Mouse (Mus musculus) midbrain, embryonic 13.5 days (tissue): Measurements from ENCODE around the gene 4933415A04Rik. TPM values are rescaled to one million over a fixed set of nuclear protein-coding genes. Genes with fewer than 3 reads are reported as not detected.
A peak's percentile ranks its signal among the peaks of the same experiment; 100 is the strongest.

Experiments used
- ATAC-seq: fragments of 200-750 bp; cut with Nextera tagmentation; 2 replicates; pipeline ENCODE4 v1.8.0; 2017; ENCODE audit warnings: mild to moderate bottlenecking, moderate TSS enrichment, moderate library complexity
- H3K27ac ChIP-seq: fragments of 300-500 bp; sonication (generic); 2 replicates; pipeline ENCODE4 v1.5.1; 2015; ENCODE audit warnings: inconsistent platforms, mild to moderate bottlenecking, moderate library complexity
- H3K27me3 ChIP-seq: fragments of 300-500 bp; sonication (generic); 2 replicates; pipeline ENCODE4 v1.6.1; 2015; ENCODE audit warnings: mild to moderate bottlenecking, inconsistent platforms
- H3K36me3 ChIP-seq: fragments of 300-500 bp; sonication (generic); 2 replicates; pipeline ENCODE4 v1.6.1; 2015; ENCODE audit warnings: mild to moderate bottlenecking, inconsistent platforms
- H3K4me1 ChIP-seq: fragments of 300-500 bp; sonication (generic); replicated peaks from 2 replicates; pipeline ENCODE4 v1.6.1; 2015; ENCODE audit warnings: inconsistent platforms
- H3K4me2 ChIP-seq: fragments of 300-500 bp; sonication (generic); replicated peaks from 2 replicates; pipeline ENCODE4 v1.6.1; 2015; ENCODE audit warnings: moderate library complexity, mild to moderate bottlenecking, inconsistent platforms
- H3K4me3 ChIP-seq: fragments of 300-500 bp; sonication (generic); replicated peaks from 2 replicates; pipeline ENCODE4 v1.5.1; 2015; ENCODE audit warnings: mild to moderate bottlenecking, inconsistent platforms
- H3K9ac ChIP-seq: fragments of 300-500 bp; sonication (generic); replicated peaks from 2 replicates; pipeline ENCODE4 v1.6.1; 2015; ENCODE audit warnings: mild to moderate bottlenecking, inconsistent platforms
- H3K9me3 ChIP-seq: fragments of 300-500 bp; sonication (generic); 2 replicates; pipeline ENCODE4 v1.6.1; 2016; ENCODE audit warnings: mild to moderate bottlenecking, inconsistent platforms
- WGBS: fragments of 180-500 bp; shearing (Covaris S2); methylation state at CpG from one replicate; pipeline ENCODE4 v1.1.7; 2015; 5-methylcytosine and 5-hydroxymethylcytosine counted together
- polyA plus RNA-seq: library from polyadenylated mRNA; unstranded; fragments of >200 nt; fragmentation: Nextera tagmentation; extraction: Ambion mirVana; gene quantifications from 2 replicates; pipeline ENCODE4 v1.2.1, GENCODE M21; 2015

4933415A04Rik gene
- polyA plus RNA-seq, 1 experiment from 2014 or later = 7.2 TPM

DNA sequence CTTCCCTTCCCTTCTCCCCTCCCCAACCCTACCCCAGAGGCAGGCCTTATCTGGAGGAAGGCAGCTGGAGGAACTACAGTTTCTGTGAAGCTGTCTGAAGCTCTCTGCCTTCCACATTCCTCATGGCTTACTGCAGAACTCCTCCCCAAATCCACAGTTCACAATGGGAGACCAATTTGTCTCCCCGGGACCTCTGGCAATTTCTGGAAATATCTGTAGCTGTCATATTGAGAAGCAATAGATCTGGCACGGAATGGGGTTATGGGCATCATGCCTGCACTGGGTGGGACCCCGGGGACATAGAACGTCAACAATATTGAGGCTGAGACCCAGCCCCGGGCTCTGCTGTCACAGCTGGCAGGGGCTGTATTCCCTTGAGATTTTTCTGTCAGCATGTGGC, 31.1 kb downstream of the 4933415A04Rik start:
- Histone ChIP-seq H3K27ac (peak overlapping the region; percentile 51), H3K27me3 (no peaks in the 10 kb centered on the region), H3K9me3 (no peaks in the 10 kb centered on the region), H3K4me2 (no peak overlapping the region), H3K36me3 (no peaks in the 10 kb centered on the region), H3K9ac (no peak overlapping the region), H3K4me1 (peaks cover 17% of the 10 kb centered on the region), H3K4me3 (no peak overlapping the region)
- ATAC-seq = peak; percentile 37; the same call in 1 of the 2 replicates
- 44% methylated on average over 5 of the region's 5 CpGs for WGBS

DNA sequence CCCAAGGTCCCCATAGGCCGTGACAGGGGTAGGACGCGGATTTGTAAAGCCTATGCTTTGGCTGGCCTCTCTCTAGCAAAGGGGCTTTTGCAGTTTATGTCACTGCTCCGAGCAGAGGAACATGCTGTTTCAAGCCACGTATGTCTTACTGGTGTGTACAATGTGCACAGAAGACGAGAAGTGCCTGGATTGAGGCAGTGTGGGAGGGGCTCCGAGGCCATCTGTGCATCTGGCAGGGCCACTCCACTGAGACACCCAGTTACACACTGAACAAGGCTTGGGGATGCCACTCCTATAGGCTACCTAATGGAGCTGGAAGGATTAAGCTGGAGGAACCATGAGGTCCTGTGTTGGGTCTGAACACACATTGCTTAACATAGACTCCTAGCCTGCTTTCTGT, 31.6 kb downstream of the 4933415A04Rik start:
- H3K36me3 ChIP-seq = no peaks in the 10 kb centered on the region
- H3K9ac ChIP-seq = no peak overlapping the region
- no peak overlapping the region for H3K4me2 ChIP-seq
- H3K27ac ChIP-seq = peak overlapping the region; percentile 51; the same call in 1 of the 2 replicates
- H3K4me1 ChIP-seq = peaks cover 16% of the 10 kb centered on the region
- ATAC-seq = peak; percentile 52; the same call in 1 of the 2 replicates
- H3K9me3 ChIP-seq = no peaks in the 10 kb centered on the region
- no peaks in the 10 kb centered on the region for H3K27me3 ChIP-seq
- H3K4me3 ChIP-seq = no peak overlapping the region
- WGBS = 47% methylated on average over 7 of the region's 7 CpGs

DNA sequence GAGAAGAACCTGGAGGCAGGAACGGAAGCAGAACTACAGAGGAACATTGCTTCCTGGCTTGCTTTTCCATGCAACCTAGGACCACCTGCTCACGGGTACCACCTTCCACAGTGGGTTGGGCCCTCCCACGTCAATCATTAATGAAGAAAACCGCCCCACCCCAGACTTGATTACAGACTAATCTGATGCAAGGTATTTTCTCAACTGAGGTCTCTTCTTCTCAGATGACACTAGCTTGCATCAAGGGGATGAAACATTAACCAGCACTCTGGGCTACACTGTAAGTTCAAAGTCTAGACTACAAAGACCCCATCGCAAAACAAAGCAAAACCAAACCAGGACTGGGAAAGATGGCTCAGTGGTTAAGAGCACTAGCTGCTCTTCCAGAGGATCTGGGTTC, 34.9 kb downstream of the 4933415A04Rik start:
- WGBS = 89% methylated on average over 5 of the region's 5 CpGs
- no peaks in the 10 kb centered on the region for H3K27me3 ChIP-seq
- H3K9ac ChIP-seq = no peak overlapping the region
- no peak overlapping the region for H3K4me3 ChIP-seq
- no peaks in the 10 kb centered on the region for H3K36me3 ChIP-seq
- no peak overlapping the region for H3K27ac ChIP-seq
- ATAC-seq = no peak
- H3K4me1 ChIP-seq = peaks cover 26% of the 10 kb centered on the region
- no peaks in the 10 kb centered on the region for H3K9me3 ChIP-seq
- H3K4me2 ChIP-seq = no peak overlapping the region

DNA sequence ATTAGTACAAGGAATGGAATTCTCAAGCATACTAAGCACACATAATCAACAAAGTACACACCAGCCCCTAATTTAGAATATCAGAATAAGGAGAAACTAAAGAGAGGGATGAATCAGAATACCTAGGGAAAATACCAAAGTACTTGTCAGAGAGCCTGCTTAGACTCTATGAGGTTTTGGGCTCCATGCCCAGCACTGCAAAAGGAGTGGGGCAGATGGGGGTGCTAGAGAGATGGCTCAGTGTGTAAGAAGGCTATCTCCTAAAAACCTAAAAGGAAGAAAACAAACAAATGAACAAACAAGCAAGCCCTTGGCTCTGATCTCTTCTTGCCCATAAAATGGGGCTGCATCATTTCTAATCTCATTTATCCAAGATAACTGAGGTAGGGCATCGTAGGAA, 37.5 kb downstream of the 4933415A04Rik start:
- H3K36me3 ChIP-seq = no peaks in the 10 kb centered on the region

DNA sequence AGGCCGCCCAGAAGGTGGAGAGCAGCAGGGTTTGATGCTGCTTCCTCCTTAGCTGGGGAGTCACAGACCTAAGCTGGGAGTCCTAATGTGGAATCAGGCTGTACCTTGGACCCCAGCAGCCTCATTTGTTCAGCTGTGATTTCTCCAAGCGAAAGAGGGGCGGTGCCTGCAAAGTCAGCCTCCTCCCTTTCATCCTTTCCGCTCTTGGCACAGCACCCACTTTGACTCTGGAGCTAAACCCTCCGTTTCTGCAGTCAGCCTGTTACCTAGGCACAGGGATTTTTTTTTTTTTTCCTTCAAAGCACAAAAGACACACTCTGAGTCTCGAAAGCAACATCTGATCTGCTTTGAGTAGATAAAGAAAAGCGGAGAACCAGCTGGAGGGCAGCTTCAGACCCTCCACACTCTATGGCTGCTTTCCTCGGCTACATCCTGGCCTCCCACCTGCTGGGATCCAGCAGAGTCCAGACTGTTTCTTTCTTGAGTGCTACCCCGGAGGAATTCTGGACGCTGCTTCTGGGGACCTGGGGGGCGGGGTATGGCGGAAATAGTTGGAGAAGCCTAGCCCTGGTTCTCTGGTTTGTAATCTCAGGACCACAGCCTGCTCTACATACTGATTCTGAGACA, 39.6 kb downstream of the 4933415A04Rik start:
- Histone ChIP-seq H3K27me3 (no peaks in the 10 kb centered on the region), H3K4me3 (peak overlapping the region; percentile 13), H3K9ac (peak overlapping the region; percentile 46; the same call in 1 of the 2 replicates), H3K4me2 (peak overlapping the region; percentile 45), H3K9me3 (no peaks in the 10 kb centered on the region), H3K27ac (peak overlapping the region; percentile 68), H3K36me3 (no peaks in the 10 kb centered on the region), H3K4me1 (peaks cover 18% of the 10 kb centered on the region)
- WGBS = 7% methylated on average over 12 of the region's 12 CpGs
- peak; percentile 84 for ATAC-seq

More for the DNA sequence above, 37.5 kb downstream of the 4933415A04Rik start:
- H3K9me3 ChIP-seq = no peaks in the 10 kb centered on the region
- no peak for ATAC-seq
- 100% methylated on average over 1 of the region's 1 CpGs for WGBS
- no peaks in the 10 kb centered on the region for H3K27me3 ChIP-seq
- no peak overlapping the region for H3K4me2 ChIP-seq
- no peak overlapping the region for H3K4me3 ChIP-seq
- no peak overlapping the region for H3K9ac ChIP-seq
- no peak overlapping the region for H3K27ac ChIP-seq
- peaks cover 18% of the 10 kb centered on the region for H3K4me1 ChIP-seq

DNA sequence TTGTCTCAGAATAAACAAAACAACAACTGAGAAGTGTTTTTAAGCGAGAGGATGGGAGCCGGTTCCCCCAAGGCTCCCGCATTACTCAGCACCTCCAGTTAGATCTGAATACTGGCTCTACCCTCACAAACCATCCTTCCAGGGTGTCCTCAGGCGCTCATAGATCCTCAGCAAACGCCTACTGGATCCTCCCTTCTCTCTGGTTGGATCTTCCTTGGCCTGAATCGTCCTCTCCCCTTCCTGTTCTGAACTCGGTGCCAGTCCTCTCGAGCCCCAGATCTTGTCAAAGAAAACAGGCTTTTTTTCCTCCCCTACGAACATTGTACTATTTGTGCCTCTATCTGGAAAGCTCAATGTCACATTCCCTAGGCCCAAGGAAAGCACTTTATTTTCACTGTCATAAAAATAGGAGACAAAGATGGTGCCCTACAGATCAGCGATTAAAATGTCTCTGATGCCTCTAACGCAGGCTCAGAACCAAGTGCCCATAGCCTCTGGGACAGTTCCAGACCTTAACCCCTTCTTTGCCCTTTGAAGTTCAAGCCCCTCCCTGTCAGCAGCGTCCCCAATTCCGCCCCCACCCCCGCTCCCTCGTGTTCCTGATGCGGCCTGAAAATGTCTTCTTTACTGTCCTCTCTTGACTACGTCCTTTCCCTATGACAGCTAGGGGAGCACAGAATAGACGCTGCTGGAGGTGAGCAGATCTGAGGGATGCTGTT, 40.2 kb downstream of the 4933415A04Rik start:
- Histone ChIP-seq H3K4me1 (peaks cover 18% of the 10 kb centered on the region), H3K27me3 (no peaks in the 10 kb centered on the region), H3K27ac (peak overlapping the region; percentile 68; the same call in 1 of the 2 replicates), H3K36me3 (no peaks in the 10 kb centered on the region), H3K4me3 (peak overlapping the region; percentile 13), H3K9me3 (no peaks in the 10 kb centered on the region), H3K9ac (0 out of 2 replicates have a peak overlapping the region, but pooled peaks have one; percentile 46), H3K4me2 (peak overlapping the region; percentile 45)
- WGBS = 36% methylated on average over 18 of the region's 18 CpGs
- no peak for ATAC-seq

DNA sequence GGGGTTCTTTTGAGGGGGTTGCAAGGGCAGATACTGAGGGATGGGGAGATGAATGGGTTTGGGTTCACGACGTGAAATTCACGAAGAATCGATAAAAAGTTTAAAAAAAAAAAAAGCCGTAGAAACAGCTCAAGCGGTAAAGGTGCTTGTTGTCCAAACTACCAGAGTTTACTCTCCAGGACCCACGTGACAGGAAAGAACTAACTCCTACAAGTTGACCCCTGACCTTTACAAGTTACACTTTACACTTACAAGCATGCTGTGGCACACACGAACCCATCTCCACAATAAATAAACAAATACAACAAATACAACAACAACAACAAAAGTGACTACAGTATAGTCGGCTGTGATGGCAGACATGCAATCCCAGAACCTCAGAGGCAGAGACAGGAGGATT, 44.8 kb downstream of the 4933415A04Rik start:
- Histone ChIP-seq H3K9ac (no peak overlapping the region), H3K4me2 (no peak overlapping the region), H3K36me3 (no peaks in the 10 kb centered on the region), H3K27me3 (no peaks in the 10 kb centered on the region), H3K9me3 (no peaks in the 10 kb centered on the region), H3K4me3 (no peak overlapping the region), H3K4me1 (peaks cover 25% of the 10 kb centered on the region), H3K27ac (no peak overlapping the region)
- no peak for ATAC-seq
- WGBS = 90% methylated on average over 9 of the region's 9 CpGs

DNA sequence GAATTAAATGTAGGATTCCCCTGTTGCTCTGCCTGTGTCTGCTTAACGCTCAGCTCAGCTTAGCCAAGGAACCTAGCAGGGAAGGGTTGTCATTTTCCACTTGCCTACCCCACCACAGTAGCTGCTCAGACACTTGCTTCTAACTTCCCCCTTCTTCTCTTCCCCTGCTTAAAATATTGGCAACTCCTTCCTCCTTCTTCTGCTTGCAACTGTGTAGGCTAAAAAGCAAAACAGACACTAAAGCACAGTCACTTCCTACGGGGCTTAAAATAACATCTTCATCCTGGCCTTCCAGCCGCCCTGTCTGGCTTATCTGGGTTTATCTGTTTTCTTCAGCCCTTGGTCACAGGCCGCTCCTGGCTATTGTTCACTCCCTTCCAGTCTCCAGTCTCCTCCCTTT, 45.7 kb downstream of the 4933415A04Rik start:
- WGBS = 53% methylated on average over 4 of the region's 4 CpGs
- H3K4me2 ChIP-seq = no peak overlapping the region
- H3K4me1 ChIP-seq = peaks cover 16% of the 10 kb centered on the region
- H3K9ac ChIP-seq = no peak overlapping the region
- no peaks in the 10 kb centered on the region for H3K36me3 ChIP-seq
- no peaks in the 10 kb centered on the region for H3K27me3 ChIP-seq
- no peak overlapping the region for H3K4me3 ChIP-seq
- H3K27ac ChIP-seq = 0 out of 2 replicates have a peak overlapping the region, but pooled peaks have one; percentile 7
- H3K9me3 ChIP-seq = no peaks in the 10 kb centered on the region
- no peak for ATAC-seq

DNA sequence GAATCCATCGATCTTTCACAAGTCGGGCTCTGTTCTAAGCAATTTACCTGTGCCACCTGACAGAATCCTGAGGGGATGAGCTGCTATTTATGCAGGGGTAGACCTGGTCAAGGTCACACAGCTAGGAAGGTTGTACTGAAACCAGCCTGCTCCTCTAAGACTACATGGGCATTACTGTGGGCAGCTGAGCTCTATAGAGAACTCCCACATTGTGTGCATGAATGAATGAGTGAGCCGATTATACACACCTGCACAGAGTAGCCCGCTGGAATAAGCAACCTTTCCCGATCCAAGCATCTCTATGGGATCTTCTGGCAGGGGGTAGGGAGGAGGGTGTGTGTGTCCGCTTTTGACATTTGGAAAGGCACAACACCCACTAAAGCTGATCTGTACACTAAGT, 46.3 kb downstream of the 4933415A04Rik start:
- peak; percentile 53 for ATAC-seq
- H3K9ac ChIP-seq = no peak overlapping the region
- no peaks in the 10 kb centered on the region for H3K9me3 ChIP-seq
- no peaks in the 10 kb centered on the region for H3K27me3 ChIP-seq
- 78% methylated on average over 6 of the region's 6 CpGs for WGBS
- H3K4me3 ChIP-seq = no peak overlapping the region
- no peak overlapping the region for H3K27ac ChIP-seq
- H3K36me3 ChIP-seq = no peaks in the 10 kb centered on the region
- no peak overlapping the region for H3K4me2 ChIP-seq
- H3K4me1 ChIP-seq = peaks cover 16% of the 10 kb centered on the region

DNA sequence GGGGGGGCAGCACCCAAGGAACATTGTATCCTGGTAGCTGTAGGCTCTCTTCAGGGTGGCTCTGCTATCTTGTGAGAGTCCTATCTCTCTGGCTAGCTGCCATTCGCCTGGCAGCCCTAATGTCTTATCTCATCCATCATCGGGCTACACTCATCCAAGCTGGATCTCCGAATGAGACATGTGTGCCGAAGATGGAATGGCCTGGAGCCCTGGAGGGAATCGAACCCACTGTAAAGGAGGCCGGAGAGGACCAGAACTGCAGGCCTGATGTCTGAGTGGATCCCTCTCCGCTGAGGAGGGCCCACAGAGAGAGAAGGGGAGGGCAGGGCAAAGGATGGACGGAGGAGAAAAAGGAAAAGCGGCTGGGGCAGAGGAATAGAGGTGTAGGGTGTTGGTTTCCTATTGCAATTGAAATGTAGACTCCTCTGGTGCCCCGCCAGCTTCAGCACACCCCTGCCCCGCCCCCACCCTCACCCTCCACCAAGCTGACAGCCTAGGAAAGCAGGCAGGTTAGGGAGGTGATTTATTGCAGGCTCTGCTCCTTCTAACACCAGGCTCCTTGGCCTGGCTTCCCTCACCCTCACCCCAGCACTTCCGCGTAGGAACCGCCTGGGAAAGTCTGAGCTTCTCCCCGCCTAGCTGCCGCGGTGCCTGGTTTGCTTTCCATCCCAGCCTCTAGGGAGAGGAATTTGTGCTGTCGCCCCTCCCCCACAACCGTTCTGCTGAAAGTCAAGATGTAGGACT, 47.0 kb downstream of the 4933415A04Rik start:
- peak; percentile 62 for ATAC-seq
- no peaks in the 10 kb centered on the region for H3K9me3 ChIP-seq
- H3K4me2 ChIP-seq = peak overlapping the region; percentile 25; the same call in 1 of the 2 replicates
- peak overlapping the region; percentile 12; the same call in 1 of the 2 replicates for H3K9ac ChIP-seq
- H3K27ac ChIP-seq = peak overlapping the region; percentile 44; the same call in 1 of the 2 replicates
- H3K27me3 ChIP-seq = no peaks in the 10 kb centered on the region
- H3K4me3 ChIP-seq = no peak overlapping the region
- H3K4me1 ChIP-seq = peaks cover 16% of the 10 kb centered on the region
- H3K36me3 ChIP-seq = no peaks in the 10 kb centered on the region
- WGBS = 30% methylated on average over 18 of the region's 19 CpGs

DNA sequence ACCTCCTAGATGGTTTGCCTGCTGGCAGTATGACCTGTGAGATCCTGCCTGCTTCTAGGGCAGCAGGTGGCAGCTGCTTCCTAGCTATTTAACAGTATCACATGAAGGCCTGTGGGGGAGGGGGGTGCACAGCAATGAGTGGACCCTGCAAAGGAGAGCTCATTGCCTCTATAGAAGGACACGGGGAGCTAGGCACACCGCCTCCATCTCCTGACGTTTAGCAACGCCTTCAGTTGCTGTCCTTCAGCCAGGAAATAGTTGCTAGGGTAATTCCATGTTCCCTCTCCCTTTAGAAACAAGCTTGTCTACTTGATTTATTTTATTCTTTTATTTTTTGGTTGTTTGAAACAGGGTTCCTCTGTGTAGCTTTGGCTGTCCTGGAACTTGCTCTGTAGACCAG, 49.9 kb downstream of the 4933415A04Rik start:
- Histone ChIP-seq H3K36me3 (no peaks in the 10 kb centered on the region), H3K4me1 (peaks cover 16% of the 10 kb centered on the region), H3K9me3 (no peaks in the 10 kb centered on the region), H3K27me3 (no peaks in the 10 kb centered on the region), H3K9ac (no peak overlapping the region), H3K4me3 (no peak overlapping the region), H3K4me2 (no peak overlapping the region), H3K27ac (no peak overlapping the region)
- no peak for ATAC-seq
- WGBS = 82% methylated on average over 4 of the region's 4 CpGs

DNA sequence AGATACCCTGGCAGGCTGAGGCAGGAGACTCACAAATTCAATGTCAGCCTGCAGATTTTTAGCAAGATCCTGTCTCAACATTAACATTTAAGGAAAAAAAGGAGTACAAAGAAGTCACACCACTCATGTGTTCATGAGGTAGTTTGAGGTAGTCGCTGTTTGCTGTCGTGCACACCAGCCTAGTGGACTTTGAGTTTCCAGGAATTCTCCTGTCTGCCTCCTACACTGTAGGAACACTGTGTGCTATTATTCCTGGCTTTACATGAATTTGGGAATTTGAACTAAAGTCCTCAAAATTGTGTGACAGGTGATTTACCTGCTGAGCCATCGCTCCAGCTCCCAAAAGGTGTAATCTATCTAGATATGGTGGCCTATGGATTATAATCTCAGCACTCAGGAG, 51.6 kb downstream of the 4933415A04Rik start:
- H3K4me2 ChIP-seq = no peak overlapping the region
- H3K9ac ChIP-seq = no peak overlapping the region
- H3K27me3 ChIP-seq = no peaks in the 10 kb centered on the region
- 96% methylated on average over 3 of the region's 3 CpGs for WGBS
- no peaks in the 10 kb centered on the region for H3K36me3 ChIP-seq
- ATAC-seq = no peak
- peaks cover 17% of the 10 kb centered on the region for H3K4me1 ChIP-seq
- no peak overlapping the region for H3K4me3 ChIP-seq
- no peaks in the 10 kb centered on the region for H3K9me3 ChIP-seq
- no peak overlapping the region for H3K27ac ChIP-seq
